Mouse (Mus musculus): Measurements from ENCODE around the gene Adgrd1.

- TF ChIP-seq CTCF (IDR thresholded peaks at IDR 0.05 in 2 of 3, conservative IDR thresholded peaks at IDR 0.05 in 1 of 3; ENCODE audit: control insufficient read depth in 1 of 3, insufficient read depth in 1 of 3, low read depth in 2 of 3, low read length in 3 of 3, poor library complexity in 1 of 3, severe bottlenecking in 1 of 3) (no peak), MEF2A (IDR thresholded peaks at IDR 0.05; ENCODE audit: extremely low read depth, insufficient replicate concordance, low read depth, low read length, poor library complexity, severe bottlenecking) (no peak)
Measured at GRCm38 (mm10) chr5:129081521-129081920, 15.0 kb upstream of the Adgrd1 start.

Measured in MEL (cell line).